Mouse (Mus musculus) limb, embryonic 11.5 days (tissue): ENCODE data around the gene Arhgap15. TPM values are rescaled to one million over a fixed set of nuclear protein-coding genes. Genes with fewer than 3 reads are reported as not detected.

Source experiments
- ATAC-seq: fragments of 200-750 bp; cut with Nextera tagmentation; 2 replicates; pipeline ENCODE4 v1.8.0; 2017; ENCODE audit warnings: low read depth; ENCODE audit not compliant: insufficient number of reproducible peaks, low FRiP score, low TSS enrichment
- DNase-seq: peaks from one replicate; pipeline ENCODE4 v3.0.0-alpha.2; 2015; ENCODE audit warnings: low spot score
- H3K27ac ChIP-seq: fragments of 300-500 bp; sonication (generic); replicated peaks from 2 replicates; pipeline ENCODE4 v1.5.1; 2014; ENCODE audit warnings: low read depth, mild to moderate bottlenecking, low read length
- H3K27me3 ChIP-seq: fragments of 300-500 bp; sonication (generic); 2 replicates; pipeline ENCODE4 v1.6.1; 2014; ENCODE audit warnings: mild to moderate bottlenecking, low read length, mixed read lengths; ENCODE audit not compliant: control insufficient read depth, insufficient read depth
- H3K36me3 ChIP-seq: fragments of 300-500 bp; sonication (generic); 2 replicates; pipeline ENCODE4 v1.6.1; 2014; ENCODE audit warnings: mild to moderate bottlenecking, low read length, moderate library complexity, mixed read lengths; ENCODE audit not compliant: control insufficient read depth, insufficient read depth
- H3K4me1 ChIP-seq: fragments of 300-500 bp; sonication (generic); 2 replicates; pipeline ENCODE4 v1.6.1; 2014; ENCODE audit warnings: low read length, mixed read lengths; ENCODE audit not compliant: control insufficient read depth, insufficient read depth
- H3K4me2 ChIP-seq: fragments of 300-500 bp; sonication (generic); 2 replicates; pipeline ENCODE4 v1.6.1; 2014; ENCODE audit warnings: low read depth, mild to moderate bottlenecking, moderate library complexity; ENCODE audit not compliant: severe bottlenecking
- H3K4me3 ChIP-seq: fragments of 300-500 bp; sonication (generic); 2 replicates; pipeline ENCODE4 v1.5.1; 2014; ENCODE audit warnings: low read depth, low read length
- H3K9ac ChIP-seq: fragments of 300-500 bp; sonication (generic); 2 replicates; pipeline ENCODE4 v1.6.1; 2014; ENCODE audit warnings: mild to moderate bottlenecking, low read length
- H3K9me3 ChIP-seq: fragments of 300-500 bp; sonication (generic); 2 replicates; pipeline ENCODE4 v1.6.1; 2016; ENCODE audit warnings: low read length; ENCODE audit not compliant: control insufficient read depth
- WGBS: fragments of 180-500 bp; shearing (Covaris S2); extraction: QIAGEN DNeasy Blood & Tissue Kit; methylation state at CpG from one replicate; pipeline ENCODE4 v1.1.7; 2014; 5-methylcytosine and 5-hydroxymethylcytosine counted together
- polyA plus RNA-seq: library from polyadenylated mRNA; unstranded; fragments of >200 nt; fragmentation: Nextera tagmentation; extraction: Ambion mirVana; gene quantifications from 2 replicates; pipeline ENCODE4 v1.2.1, GENCODE M21; 2014

The Arhgap15 gene
- polyA plus RNA-seq, 1 experiment from 2014 or later = 0.32 TPM

GRCm38 (mm10) chr2:44105198-44105555 is 356.6 kb downstream of the Arhgap15 start:
- Histone ChIP-seq H3K9me3 (no peaks in the 10 kb centered on the region), H3K4me2 (no peak overlapping the region), H3K4me3 (no peak overlapping the region), H3K9ac (no peak overlapping the region), H3K27ac (no peak overlapping the region), H3K4me1 (peaks cover 4% of the 10 kb centered on the region; the same call in 1 of the 2 replicates), H3K36me3 (no peaks in the 10 kb centered on the region), H3K27me3 (no peaks in the 10 kb centered on the region)
- ATAC-seq (no peak), DNase-seq (no peak)
- 70% methylated on average over 8 of the region's 8 CpGs for WGBS

- H3K36me3 ChIP-seq = no peaks in the 10 kb centered on the region
- H3K4me1 ChIP-seq = peaks cover 4% of the 10 kb centered on the region; the same call in 1 of the 2 replicates
- no peaks in the 10 kb centered on the region for H3K27me3 ChIP-seq
- H3K4me3 ChIP-seq = no peak overlapping the region
- DNase-seq = no peak
- H3K27ac ChIP-seq = no peak overlapping the region
- no peaks in the 10 kb centered on the region for H3K9me3 ChIP-seq
- no peak overlapping the region for H3K4me2 ChIP-seq
- H3K9ac ChIP-seq = no peak overlapping the region
- 89% methylated on average over 8 of the region's 8 CpGs for WGBS
- ATAC-seq = no peak
Measured at GRCm38 (mm10) chr2:44106359-44106758, 357.7 kb downstream of the Arhgap15 start.

GRCm38 (mm10) chr2:44111276-44111675 is 362.7 kb downstream of the Arhgap15 start:
- Histone ChIP-seq H3K4me2 (no peak overlapping the region), H3K27me3 (no peaks in the 10 kb centered on the region), H3K9ac (no peak overlapping the region), H3K9me3 (no peaks in the 10 kb centered on the region), H3K4me3 (no peak overlapping the region), H3K36me3 (no peaks in the 10 kb centered on the region), H3K27ac (no peak overlapping the region), H3K4me1 (no peaks in the 10 kb centered on the region)
- ATAC-seq (no peak), DNase-seq (no peak)
- WGBS = 89% methylated on average over 3 of the region's 3 CpGs

- DNase-seq (no peak), ATAC-seq (no peak)
- H3K9me3 ChIP-seq = no peaks in the 10 kb centered on the region
- no peaks in the 10 kb centered on the region for H3K4me1 ChIP-seq
- no peak overlapping the region for H3K9ac ChIP-seq
- H3K4me2 ChIP-seq = no peak overlapping the region
- H3K27ac ChIP-seq = no peak overlapping the region
- 80% methylated on average over 9 of the region's 9 CpGs for WGBS
- no peaks in the 10 kb centered on the region for H3K36me3 ChIP-seq
- no peak overlapping the region for H3K4me3 ChIP-seq
- H3K27me3 ChIP-seq = no peaks in the 10 kb centered on the region
Measured at GRCm38 (mm10) chr2:44112990-44113798, 364.6 kb downstream of the Arhgap15 start.

GRCm38 (mm10) chr2:44114296-44114695 is 365.7 kb downstream of the Arhgap15 start:
- Histone ChIP-seq H3K36me3 (no peaks in the 10 kb centered on the region), H3K27ac (no peak overlapping the region), H3K9me3 (no peaks in the 10 kb centered on the region), H3K27me3 (no peaks in the 10 kb centered on the region), H3K4me2 (no peak overlapping the region), H3K9ac (no peak overlapping the region), H3K4me3 (no peak overlapping the region), H3K4me1 (no peaks in the 10 kb centered on the region)
- ATAC-seq (no peak), DNase-seq (no peak)
- WGBS = 63% methylated on average over 2 of the region's 2 CpGs

- H3K4me3 ChIP-seq = no peak overlapping the region
- no peak for DNase-seq
- no peak overlapping the region for H3K27ac ChIP-seq
- no peaks in the 10 kb centered on the region for H3K9me3 ChIP-seq
- no peaks in the 10 kb centered on the region for H3K4me1 ChIP-seq
- no peaks in the 10 kb centered on the region for H3K27me3 ChIP-seq
- no peak overlapping the region for H3K4me2 ChIP-seq
- no peaks in the 10 kb centered on the region for H3K36me3 ChIP-seq
- no peak for ATAC-seq
- no peak overlapping the region for H3K9ac ChIP-seq
- 80% methylated on average over 5 of the region's 5 CpGs for WGBS
Measured at GRCm38 (mm10) chr2:44121162-44121561, 372.5 kb downstream of the Arhgap15 start.

GRCm38 (mm10) chr2:44123246-44123645 is 374.6 kb downstream of the Arhgap15 start:
- H3K4me1 ChIP-seq = no peaks in the 10 kb centered on the region
- DNase-seq (no peak), ATAC-seq (no peak)
- no peak overlapping the region for H3K27ac ChIP-seq
- no peaks in the 10 kb centered on the region for H3K36me3 ChIP-seq
- no peaks in the 10 kb centered on the region for H3K9me3 ChIP-seq
- no peaks in the 10 kb centered on the region for H3K27me3 ChIP-seq
- WGBS = 75% methylated on average over 2 of the region's 2 CpGs
- no peak overlapping the region for H3K9ac ChIP-seq
- no peak overlapping the region for H3K4me3 ChIP-seq
- H3K4me2 ChIP-seq = no peak overlapping the region

- DNase-seq (no peak), ATAC-seq (no peak)
- no peaks in the 10 kb centered on the region for H3K9me3 ChIP-seq
- H3K36me3 ChIP-seq = no peaks in the 10 kb centered on the region
- H3K27ac ChIP-seq = no peak overlapping the region
- no peak overlapping the region for H3K4me3 ChIP-seq
- H3K4me1 ChIP-seq = no peaks in the 10 kb centered on the region
- H3K27me3 ChIP-seq = no peaks in the 10 kb centered on the region
- H3K9ac ChIP-seq = no peak overlapping the region
- no peak overlapping the region for H3K4me2 ChIP-seq
- WGBS = 51% methylated on average over 3 of the region's 3 CpGs
Measured at GRCm38 (mm10) chr2:44124093-44124492, 375.5 kb downstream of the Arhgap15 start.

- no peak overlapping the region for H3K9ac ChIP-seq
- no peaks in the 10 kb centered on the region for H3K9me3 ChIP-seq
- H3K4me2 ChIP-seq = no peak overlapping the region
- no peak for ATAC-seq
- 32% methylated on average over 3 of the region's 3 CpGs for WGBS
- no peaks in the 10 kb centered on the region for H3K27me3 ChIP-seq
- DNase-seq = peak; percentile 29
- H3K4me1 ChIP-seq = no peaks in the 10 kb centered on the region
- H3K36me3 ChIP-seq = no peaks in the 10 kb centered on the region
- no peak overlapping the region for H3K27ac ChIP-seq
- H3K4me3 ChIP-seq = no peak overlapping the region
Measured at GRCm38 (mm10) chr2:44124683-44125082, 376.1 kb downstream of the Arhgap15 start.
